Mouse (Mus musculus) kidney, adult 2 months (tissue): ENCODE data around the gene Kpnb1. TPM values are rescaled to one million over a fixed set of nuclear protein-coding genes. Genes with fewer than 3 reads are reported as not detected.

Source experiments
- DNase-seq: peaks from one replicate; pipeline ENCODE4 v3.0.0; 2021
- H3K27ac ChIP-seq: fragments of 200-500 bp; 2 replicates; pipeline ENCODE4 v1.5.1; 2012; ENCODE audit warnings: low read depth, low read length, control low read depth, inconsistent platforms; ENCODE audit not compliant: insufficient read depth
- H3K27me3 ChIP-seq: fragments of 200-500 bp; replicated peaks from 2 replicates; pipeline ENCODE4 v1.6.1; 2012; ENCODE audit warnings: mild to moderate bottlenecking, moderate library complexity, low read length, inconsistent platforms; ENCODE audit not compliant: control insufficient read depth, insufficient read depth
- H3K36me3 ChIP-seq: fragments of 200-500 bp; 2 replicates; pipeline ENCODE4 v1.6.1; 2012; ENCODE audit warnings: mild to moderate bottlenecking, moderate library complexity, low read length, inconsistent platforms; ENCODE audit not compliant: control insufficient read depth, insufficient read depth
- H3K4me1 ChIP-seq: fragments of 200-500 bp; 2 replicates; pipeline ENCODE4 v1.6.1; 2011; ENCODE audit warnings: low read length; ENCODE audit not compliant: control insufficient read depth, insufficient read depth
- H3K4me3 ChIP-seq: fragments of 200-500 bp; 2 replicates; pipeline ENCODE4 v1.5.1; 2011; ENCODE audit warnings: mild to moderate bottlenecking, low read depth, low read length, control low read depth; ENCODE audit not compliant: insufficient read depth
- CTCF ChIP-seq: fragments of 200-500 bp; conservative IDR thresholded peaks from 2 replicates; pipeline ENCODE4 v1.5.1; 2011; ENCODE audit warnings: low read depth, mild to moderate bottlenecking, control low read depth, low read length, moderate library complexity, mixed read lengths; ENCODE audit not compliant: insufficient read depth, insufficient read length
- POLR2A ChIP-seq: fragments of 200-500 bp; IDR thresholded peaks from one replicate; pipeline ENCODE4 v1.6.1; 2011; ENCODE audit warnings: low read depth, low read length, control low read depth
- whole genome bisulfite sequencing: fragments of 180-500 bp; shearing (Covaris S2); methylation state at CpG from one replicate; pipeline ENCODE4 v1.1.7; 2018; 5-methylcytosine and 5-hydroxymethylcytosine counted together
- polyA plus RNA-seq: library from polyadenylated mRNA; depleted of rRNA; stranded (reverse); fragments of >200 nt; gene quantifications from 2 replicates; pipeline ENCODE4 v1.2.3, GENCODE M21; 2012; rRNA removed

The Kpnb1 gene
- polyA plus RNA-seq: 22.3 and 25.6 TPM in 2 replicates

DNA sequence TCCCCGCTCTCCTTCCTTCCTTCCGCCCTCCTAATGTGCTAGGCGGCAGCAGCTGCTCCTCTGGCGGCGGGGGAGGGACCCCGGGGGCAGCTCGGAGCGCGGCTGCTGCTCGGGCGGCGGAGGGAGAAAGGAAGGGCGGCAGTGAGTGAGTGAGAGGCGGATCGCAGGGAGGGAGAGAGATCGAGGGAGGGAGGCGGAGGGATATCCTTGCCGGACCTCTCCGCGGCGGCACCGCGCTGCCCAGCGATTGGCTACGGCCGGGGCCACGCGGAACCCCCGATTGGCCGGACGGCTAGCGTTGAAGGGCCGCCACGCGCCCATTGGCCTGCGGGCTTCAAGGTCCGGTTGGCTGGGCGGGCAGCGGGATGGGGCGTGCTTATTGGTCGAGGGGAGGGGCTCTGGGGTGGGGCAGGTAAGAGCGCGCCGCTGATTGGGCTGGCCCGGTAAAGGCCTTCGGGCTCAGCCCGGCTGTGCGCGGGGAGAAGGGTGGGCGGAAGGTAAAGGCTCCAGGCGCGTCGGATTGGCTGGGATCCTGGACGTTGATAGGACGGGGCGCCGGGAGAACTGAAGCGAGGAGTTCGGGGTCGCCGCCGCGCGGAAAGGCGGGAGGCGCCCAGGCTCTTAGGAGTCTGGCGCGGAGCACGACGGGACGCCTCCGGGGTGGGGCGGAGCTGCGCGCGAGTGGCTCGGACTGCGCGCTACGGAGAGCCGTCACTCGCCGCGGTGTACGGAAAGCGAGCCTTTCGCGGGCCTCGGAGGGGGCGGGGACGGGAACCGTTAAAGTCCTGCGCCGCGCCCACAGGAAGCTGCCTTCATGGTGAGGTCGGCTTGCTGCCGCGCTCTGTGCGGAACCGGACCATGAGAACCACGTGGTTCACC, at the start of gene Kpnb1:
Gene Kpnb1 (minus strand): TSS at position 118 of the 879 bp plus-strand sequence.
- H3K36me3 ChIP-seq: peaks cover 3% of the 10 kb centered on the region; the same call in 1 of the 2 replicates
- DNase-seq: peak; percentile 99
- H3K27ac ChIP-seq: peak within 1 kb of the TSS; percentile 82
- H3K27me3 ChIP-seq: no peaks in the 10 kb centered on the region
- TF ChIP-seq CTCF (no peak), POLR2A (peak; percentile 63)
- under 1% methylated on average over 101 of the region's 101 CpGs for WGBS
- no peaks in the 10 kb centered on the region for H3K4me1 ChIP-seq
- H3K4me3 ChIP-seq: peak within 1 kb of the TSS; percentile 87

GRCm38 (mm10) chr11:97232436-97232835, 44.8 kb upstream of the Kpnb1 start:
- Histone ChIP-seq H3K27ac (no peak overlapping the region), H3K4me3 (no peak overlapping the region), H3K36me3 (peaks cover 5% of the 10 kb centered on the region; the same call in 1 of the 2 replicates), H3K4me1 (no peaks in the 10 kb centered on the region), H3K27me3 (no peaks in the 10 kb centered on the region)
- TF ChIP-seq POLR2A (no peak), CTCF (no peak)
- no peak for DNase-seq
- 87% methylated on average over 5 of the region's 5 CpGs for whole genome bisulfite sequencing

DNA sequence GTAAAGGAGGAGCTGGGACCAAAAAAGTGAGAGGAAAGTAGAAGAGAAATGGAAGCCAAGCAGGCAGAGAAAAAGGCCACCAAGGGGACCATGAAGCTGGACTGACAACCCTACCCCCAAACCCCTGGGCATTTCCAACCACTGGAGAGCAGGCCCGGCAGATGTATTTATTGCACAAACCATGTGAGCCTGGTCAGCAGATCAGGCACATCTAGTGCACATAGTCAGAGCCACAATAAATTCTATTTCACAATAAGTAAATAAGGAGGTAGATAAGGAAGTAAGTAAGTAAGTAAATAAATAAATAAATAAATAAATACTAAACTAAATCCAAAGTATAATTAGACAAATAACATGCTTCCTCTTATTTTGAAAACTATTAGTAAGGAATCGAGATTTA, 41.7 kb upstream of the Kpnb1 start:
- no peak for DNase-seq
- Histone ChIP-seq H3K36me3 (peaks cover 5% of the 10 kb centered on the region), H3K4me1 (no peaks in the 10 kb centered on the region), H3K4me3 (no peak overlapping the region), H3K27me3 (no peaks in the 10 kb centered on the region), H3K27ac (no peak overlapping the region)
- WGBS: 90% methylated on average over 2 of the region's 2 CpGs
- TF ChIP-seq POLR2A (no peak), CTCF (no peak)

DNA sequence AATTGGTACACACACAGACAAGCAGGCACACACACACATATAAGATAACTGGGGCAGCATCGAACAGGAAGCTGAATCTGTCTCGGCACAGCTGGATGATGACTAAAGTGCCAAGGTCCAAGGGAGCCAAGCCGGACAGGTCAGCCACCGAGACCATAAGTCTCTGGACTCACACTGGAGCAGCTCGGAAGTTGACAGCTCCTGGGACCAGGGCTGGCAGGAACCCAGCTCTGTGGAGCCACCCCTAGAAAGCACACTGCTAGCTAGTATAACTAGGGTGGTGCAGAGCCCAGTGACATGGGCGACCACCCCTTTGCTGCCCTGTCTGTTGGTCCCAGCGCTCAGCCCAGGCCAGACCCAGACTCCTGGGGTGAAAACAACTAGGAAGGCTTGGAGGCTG, 41.3 kb upstream of the Kpnb1 start:
- no peaks in the 10 kb centered on the region for H3K4me1 ChIP-seq
- peaks cover 5% of the 10 kb centered on the region for H3K36me3 ChIP-seq
- H3K27me3 ChIP-seq: no peaks in the 10 kb centered on the region
- DNase-seq: peak; percentile 14
- no peak overlapping the region for H3K4me3 ChIP-seq
- no peak for TF ChIP-seq POLR2A
- no peak for TF ChIP-seq CTCF
- 56% methylated on average over 7 of the region's 7 CpGs for WGBS
- no peak overlapping the region for H3K27ac ChIP-seq

DNA sequence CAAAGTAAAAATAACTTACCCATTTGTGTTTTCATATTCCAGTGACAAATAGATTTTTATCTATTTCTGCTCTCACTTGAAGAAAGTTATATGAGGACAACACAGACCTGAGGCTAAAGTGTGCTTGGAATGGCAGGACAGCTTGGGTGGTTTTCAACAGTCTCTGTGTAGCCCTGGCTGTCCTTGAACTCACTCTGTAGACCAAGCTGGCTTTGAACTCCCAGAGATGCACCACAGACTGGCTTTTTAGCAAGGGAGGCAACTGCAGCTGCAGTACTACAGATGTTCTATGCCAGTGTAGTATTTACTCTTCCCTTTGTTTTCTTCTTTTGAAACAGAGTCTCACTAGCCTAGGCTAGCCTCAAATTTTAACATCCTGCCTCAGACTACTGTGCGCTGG, 38.5 kb upstream of the Kpnb1 start:
- TF ChIP-seq CTCF (no peak), POLR2A (no peak)
- no peak overlapping the region for H3K4me3 ChIP-seq
- H3K36me3 ChIP-seq: peaks cover 12% of the 10 kb centered on the region
- WGBS: 96% methylated on average over 1 of the region's 1 CpGs
- H3K27ac ChIP-seq: no peak overlapping the region
- DNase-seq: no peak
- H3K27me3 ChIP-seq: no peaks in the 10 kb centered on the region
- H3K4me1 ChIP-seq: no peaks in the 10 kb centered on the region

- no peaks in the 10 kb centered on the region for H3K4me1 ChIP-seq
- no peak overlapping the region for H3K27ac ChIP-seq
- no peak for TF ChIP-seq CTCF
- TF ChIP-seq POLR2A: no peak
- no peaks in the 10 kb centered on the region for H3K27me3 ChIP-seq
- H3K36me3 ChIP-seq: peaks cover 11% of the 10 kb centered on the region
- WGBS: 75% methylated on average over 3 of the region's 3 CpGs
- no peak for DNase-seq
- H3K4me3 ChIP-seq: no peak overlapping the region
Observed at GRCm38 (mm10) chr11:97223485-97223884, 35.8 kb upstream of the Kpnb1 start.

DNA sequence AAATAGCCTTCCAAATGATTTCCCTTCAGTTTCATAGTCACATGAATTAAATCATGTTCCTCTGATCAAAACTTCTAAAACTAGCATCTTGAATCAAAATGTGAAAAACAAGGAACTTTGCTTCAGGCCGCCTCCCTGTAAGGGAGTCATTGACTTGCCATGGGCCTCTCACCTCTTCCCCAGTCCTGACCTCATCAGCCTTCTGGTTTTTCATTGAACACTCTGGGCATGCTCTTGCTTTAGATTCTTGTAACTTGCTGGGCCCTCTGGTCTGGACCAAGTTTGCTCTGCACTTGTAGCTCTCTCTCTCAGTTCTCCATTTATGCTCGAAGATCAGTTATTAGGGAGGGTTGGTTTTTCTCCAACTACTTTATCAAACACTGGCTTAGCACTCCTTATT, 33.9 kb upstream of the Kpnb1 start:
- DNase-seq: no peak
- WGBS: 98% methylated on average over 2 of the region's 2 CpGs
- Histone ChIP-seq H3K27me3 (no peaks in the 10 kb centered on the region), H3K4me1 (no peaks in the 10 kb centered on the region), H3K36me3 (peaks cover 22% of the 10 kb centered on the region), H3K4me3 (no peak overlapping the region), H3K27ac (no peak overlapping the region)
- TF ChIP-seq CTCF (no peak), POLR2A (no peak)
